9 mouse cellular contexts compared by ENCODE assay signal in genomic region chr7:44385720-44386119, GRCm38 (mm10). TPM values are rescaled to one million over a fixed set of nuclear protein-coding genes. Genes with fewer than 3 reads are reported as not detected.
A peak's percentile ranks its signal among the peaks of the same experiment; 100 is the strongest.
DNase-seq lines count a peak whose midpoint lies in the region; ATAC-seq and TF ChIP-seq lines count a peak whose summit lies in the region.
"Had no signal": no experiment of that assay in that cellular context is flagged by ENCODE, and none has a peak within 500 bp of the region (broad histone marks: within the 10 kb centered on the region; RNA-seq: fewer than 3 reads in every experiment).

TSS of gene 1700008O03Rik (minus strand) at chr7:44385820.

- dilution Hi-C loops in CH12.LX (cut with MboI; ENCODE audit: extremely low pct_ligation_motif_present, extremely low pct_unique_long_range_greater_than_20kb, low sequenced_read_pairs), result no loop called here

- H3K9me3 ChIP-seq in heart, embryonic 11.5 days (replicated peaks; ENCODE audit: control insufficient read depth, low read length), result no peaks in the 10 kb centered on the region
- peaks cover under 1% of the 10 kb centered on the region for H3K9me3 ChIP-seq in CH12.LX (replicated peaks; ENCODE audit: low read length)
- no peaks in the 10 kb centered on the region for H3K9me3 ChIP-seq in forebrain, embryonic 14.5 days (replicated peaks; ENCODE audit: control insufficient read depth, low read length)
- no peaks in the 10 kb centered on the region for H3K9me3 ChIP-seq in liver, embryonic 14.5 days (ENCODE audit: control insufficient read depth, low read length)

- no peak for TF ChIP-seq EP300 in CH12.LX (IDR thresholded peaks at IDR 0.05; ENCODE audit: low read length)
- no peak for TF ChIP-seq EP300 in liver, embryonic 14.5 days (IDR thresholded peaks at IDR 0.05; ENCODE audit: low read depth)

- no peak for ATAC-seq in heart, embryonic 11.5 days (replicated peaks; ENCODE audit: insufficient number of reproducible peaks, low FRiP score, low TSS enrichment)
- no peak for ATAC-seq in forebrain, embryonic 14.5 days
- ATAC-seq in liver, embryonic 14.5 days (ENCODE audit: insufficient read depth), result no peak
- ATAC-seq in megakaryocyte progenitor cell, adult 5-6 weeks (replicated peaks; ENCODE audit: poor library complexity), result no peak

- no peak for TF ChIP-seq CTCF in CH12.LX (conservative IDR thresholded peaks at IDR 0.05 in 1 of 2, IDR thresholded peaks at IDR 0.05 in 1 of 2; ENCODE audit: low read depth in 2 of 2, low read length in 2 of 2)
- TF ChIP-seq CTCF in liver, embryonic 14.5 days (IDR thresholded peaks at IDR 0.05; ENCODE audit: low read depth), result no peak

- H3K4me1 ChIP-seq in heart, embryonic 11.5 days (ENCODE audit: control insufficient read depth, insufficient read depth, low read length), result 0 out of 2 replicates have a peak, but pooled peaks cover 5% of the 10 kb centered on the region
- no peaks in the 10 kb centered on the region for H3K4me1 ChIP-seq in CH12.LX (ENCODE audit: control insufficient read depth in 1 of 2, insufficient read depth in 2 of 2)
- peaks cover 6% of the 10 kb centered on the region; the same call in 1 of the 2 replicates for H3K4me1 ChIP-seq in forebrain, embryonic 14.5 days (ENCODE audit: control insufficient read depth, insufficient read depth, low read length)
- H3K4me1 ChIP-seq in liver, embryonic 14.5 days (replicated peaks; ENCODE audit: control insufficient read depth in 2 of 2, insufficient read depth in 2 of 2, low read length in 1 of 2), result no peaks in the 10 kb centered on the region

- in situ Hi-C loops in CH12.LX (cut with MboI; ENCODE audit: low pct_ligation_motif_present, low pct_unique_long_range_greater_than_20kb, low sequenced_read_pairs), result loop anchor here (10.0 kb wide), 1 partner anchor 99 kb away; no protein-coding TSS in a partner anchor

- peak within 1 kb of the TSS; percentile 65 for H3K9ac ChIP-seq in heart, embryonic 11.5 days (ENCODE audit: low read depth, low read length)
- no peak within 1 kb of the TSS for H3K9ac ChIP-seq in CH12.LX (ENCODE audit: insufficient read depth, low read depth)
- peak within 1 kb of the TSS; percentile 70 for H3K9ac ChIP-seq in forebrain, embryonic 14.5 days (ENCODE audit: low read length)
- H3K9ac ChIP-seq in liver, embryonic 14.5 days (replicated peaks), result no peak within 1 kb of the TSS

- H3K4me2 ChIP-seq in heart, embryonic 11.5 days, result peak within 1 kb of the TSS; percentile 87
- peak within 1 kb of the TSS; percentile 75; the same call in 1 of the 2 replicates for H3K4me2 ChIP-seq in CH12.LX (ENCODE audit: insufficient read depth, low read depth, poor library complexity, severe bottlenecking)
- H3K4me2 ChIP-seq in forebrain, embryonic 14.5 days (ENCODE audit: low read length), result peak within 1 kb of the TSS; percentile 93
- H3K4me2 ChIP-seq in liver, embryonic 14.5 days (ENCODE audit: low read depth), result peak within 1 kb of the TSS; percentile 50

- no peak for TF ChIP-seq RAD21 in CH12.LX (IDR thresholded peaks at IDR 0.05; ENCODE audit: low read depth, low read length)

- H3K27ac ChIP-seq in heart, embryonic 11.5 days (ENCODE audit: low read depth, low read length), result no peak within 1 kb of the TSS
- no peak within 1 kb of the TSS for H3K27ac ChIP-seq in CH12.LX (ENCODE audit: insufficient read depth, low read depth)
- no peak within 1 kb of the TSS for H3K27ac ChIP-seq in forebrain, embryonic 14.5 days (ENCODE audit: low read depth, low read length)
- no peak within 1 kb of the TSS for H3K27ac ChIP-seq in liver, embryonic 14.5 days

- H3K4me3 ChIP-seq in heart, embryonic 11.5 days (ENCODE audit: low read depth, low read length), result peak within 1 kb of the TSS; percentile 48
- no peak within 1 kb of the TSS for H3K4me3 ChIP-seq in CH12.LX (replicated peaks in 1 of 3; ENCODE audit: low read depth in 2 of 3, low read length in 2 of 3, poor library complexity in 1 of 3)
- H3K4me3 ChIP-seq in forebrain, embryonic 14.5 days (ENCODE audit: low read depth, low read length), result peak within 1 kb of the TSS; percentile 45
- peak within 1 kb of the TSS in 1 of 2 experiments; percentile 16; a peak in 1 of 4 replicates for H3K4me3 ChIP-seq in liver, embryonic 14.5 days (ENCODE audit: insufficient read depth in 1 of 2, low read depth in 2 of 2, low read length in 2 of 2)

- no peak for TF ChIP-seq POLR2A in CH12.LX (IDR thresholded peaks at IDR 0.05; ENCODE audit: low read depth, low read length)

- peaks cover 39% of the 10 kb centered on the region for H3K27me3 ChIP-seq in heart, embryonic 11.5 days (ENCODE audit: control insufficient read depth, insufficient read depth, low read length)
- H3K27me3 ChIP-seq in CH12.LX (replicated peaks), result peaks cover 91% of the 10 kb centered on the region
- no peaks in the 10 kb centered on the region for H3K27me3 ChIP-seq in forebrain, embryonic 14.5 days (replicated peaks; ENCODE audit: control insufficient read depth, insufficient read depth, low read length)
- peaks cover 16% of the 10 kb centered on the region for H3K27me3 ChIP-seq in liver, embryonic 14.5 days (ENCODE audit: control insufficient read depth, insufficient read depth, low read length)

- H3K36me3 ChIP-seq in heart, embryonic 11.5 days (ENCODE audit: control insufficient read depth, insufficient read depth, low read length), result no peaks in the 10 kb centered on the region
- H3K36me3 ChIP-seq in CH12.LX (replicated peaks in 1 of 2; ENCODE audit: control insufficient read depth in 1 of 2, insufficient read depth in 1 of 2, low read length in 1 of 2), result no peaks in the 10 kb centered on the region
- H3K36me3 ChIP-seq in forebrain, embryonic 14.5 days (ENCODE audit: control insufficient read depth, insufficient read depth, low read length), result no peaks in the 10 kb centered on the region
- no peaks in the 10 kb centered on the region for H3K36me3 ChIP-seq in liver, embryonic 14.5 days (replicated peaks; ENCODE audit: control insufficient read depth, insufficient read depth, low read depth)

- no peaks in the 10 kb centered on the region for H3K79me2 ChIP-seq in CH12.LX (replicated peaks; ENCODE audit: control insufficient read depth, extremely low read depth, insufficient read depth, poor library complexity, severe bottlenecking)

- no peak for DNase-seq in heart, postnatal 4 days
- no peak for DNase-seq in CH12.LX (ENCODE audit: extremely low read depth)
- no peak for DNase-seq in forebrain, embryonic 14.5 days (ENCODE audit: low spot score)
- DNase-seq in liver, embryonic 14.5 days (ENCODE audit: low read depth in 3 of 3, low spot score in 3 of 3), result no peak
- no peak for DNase-seq in layer of hippocampus, adult 9-11 months
- DNase-seq in gastrocnemius, postnatal 14 days, result no peak
- DNase-seq: kidney, adult 18-20 months had no signal

- intact Hi-C loops in gastrocnemius, postnatal 14 days (cut with DNase I; ENCODE audit: low total_unique reads), result no loop called here

- WGBS in heart, embryonic 11.5 days (ENCODE audit: insufficient replicate concordance), result 68% methylated on average over 12 of the region's 12 CpGs
- 86% methylated on average over 12 of the region's 12 CpGs for WGBS in forebrain, embryonic 14.5 days
- WGBS in liver, embryonic 14.5 days (ENCODE audit: insufficient replicate concordance), result 59% methylated on average over 12 of the region's 12 CpGs

TF ChIP-seq in CH12.LX, 34 proteins besides CTCF, POLR2A, EP300 and RAD21:
- TF ChIP-seq POLR2AphosphoS2 (IDR thresholded peaks at IDR 0.05; ENCODE audit: low read depth, low read length) (no peak), GABPA (IDR thresholded peaks at IDR 0.05; ENCODE audit: insufficient replicate concordance, low read depth, low read length) (no peak), MAZ (IDR thresholded peaks at IDR 0.05; ENCODE audit: low read depth, low read length) (no peak), KAT2A (IDR thresholded peaks at IDR 0.05; ENCODE audit: insufficient replicate concordance, low read length) (no peak), SIN3A (IDR thresholded peaks at IDR 0.05; ENCODE audit: low read length) (no peak), PAX5 (IDR thresholded peaks at IDR 0.05; ENCODE audit: low read length) (no peak), ZMIZ1 (IDR thresholded peaks at IDR 0.05; ENCODE audit: low read depth, low read length) (no peak), SMC3 (IDR thresholded peaks at IDR 0.05; ENCODE audit: low read depth, low read length) (no peak), ZC3H11A (IDR thresholded peaks at IDR 0.05; ENCODE audit: low read depth, low read length) (no peak), USF2 (conservative IDR thresholded peaks at IDR 0.05; ENCODE audit: low read depth, low read length) (no peak), NELFE (IDR thresholded peaks at IDR 0.05; ENCODE audit: low read depth, low read length) (no peak), MAX (IDR thresholded peaks at IDR 0.05; ENCODE audit: low read length) (no peak), MXI1 (IDR thresholded peaks at IDR 0.05; ENCODE audit: low read depth, low read length) (no peak), NRF1 (IDR thresholded peaks at IDR 0.05; ENCODE audit: low read depth, low read length) (no peak), CHD2 (IDR thresholded peaks at IDR 0.05; ENCODE audit: low read length) (no peak)

RNA-seq across cellular contexts. Expression of gene 1700008O03Rik, which starts in this region (rescaled TPM):
- polyA plus RNA-seq in heart, embryonic 11.5 days (2014; fragmentation: Nextera tagmentation; extraction: Ambion mirVana), result 0.65 and 1.0 TPM in 2 replicates
- total RNA-seq in heart, postnatal 4 days (2021), result not detected
- total RNA-seq in CH12.LX (2012; rRNA removed) (0.17 and 0.81 TPM in 2 replicates), CH12.LX (2014; rRNA removed) (not detected in 2 replicates)
- polyA plus RNA-seq in CH12.LX (2012; ENCODE audit: insufficient read length, low read depth), result 0.74 and 1.7 TPM in 2 replicates
- polyA plus RNA-seq in forebrain, embryonic 14.5 days (2014; fragmentation: Nextera tagmentation; extraction: Ambion mirVana), result 0.63 and 0.86 TPM in 2 replicates
- 0.06 and 0.12 TPM in 2 replicates for polyA plus RNA-seq in liver, embryonic 14.5 days (2012; rRNA removed)
- not detected in 2 replicates for polyA plus RNA-seq in liver, embryonic 14.5 days (2014; fragmentation: Nextera tagmentation; extraction: Ambion mirVana)
- 0.44 and 1.5 TPM in 2 replicates for total RNA-seq in megakaryocyte progenitor cell, adult 5-6 weeks (2015)
- 1.8 and 2.2 TPM in 2 replicates for total RNA-seq in megakaryocyte progenitor cell, adult 5-6 weeks (2017)
- not detected for total RNA-seq in gastrocnemius, postnatal 14 days (2021)

Comparison
In these comparisons a context has a peak if more than half of its experiments do, and no peak if none do; other contexts are left out.
1. H3K4me3 ChIP-seq: peak in heart, embryonic 11.5 days (single experiment) and forebrain, embryonic 14.5 days (single experiment); none in CH12.LX (0 of 3).
2. H3K9ac ChIP-seq: peak in heart, embryonic 11.5 days (single experiment) and forebrain, embryonic 14.5 days (single experiment); none in CH12.LX (single experiment) and liver, embryonic 14.5 days (single experiment).
3. Peak in every context shown above with its lines, with median percentiles within 50 percentile points of each other: H3K4me2 ChIP-seq.